9 mouse cellular contexts compared by ENCODE assay signal in genomic region chr3:37341110-37341509, GRCm38 (mm10). TPM values are rescaled to one million over a fixed set of nuclear protein-coding genes. Genes with fewer than 3 reads are reported as not detected.
DNase-seq lines count a peak whose midpoint lies in the region; TF ChIP-seq lines count a peak whose summit lies in the region.
"Had no signal": no experiment of that assay in that cellular context is flagged by ENCODE, and none has a peak within 500 bp of the region (broad histone marks: within the 10 kb centered on the region; RNA-seq: fewer than 3 reads in every experiment).

No protein-coding gene starts in this region.

- WGBS in heart, adult 2 months = 62% methylated on average over 5 of the region's 5 CpGs
- 54% methylated on average over 5 of the region's 5 CpGs for WGBS in heart, embryonic 10.5 days
- WGBS in thymus, adult 2 months = 82% methylated on average over 5 of the region's 5 CpGs
- 61% methylated on average over 5 of the region's 5 CpGs for WGBS in embryonic facial prominence, embryonic 10.5 days

- peak; percentile 81 for TF ChIP-seq CTCF in heart, adult 2 months (IDR thresholded peaks at IDR 0.05)
- no peak for TF ChIP-seq CTCF in thymus, adult 2 months (IDR thresholded peaks at IDR 0.05; ENCODE audit: borderline replicate concordance, control insufficient read depth, extremely low read depth, insufficient read depth, low read length, poor library complexity)

- no peak for TF ChIP-seq EP300 in heart, adult 2 months (IDR thresholded peaks at IDR 0.05; ENCODE audit: insufficient read depth, low read depth, low read length)

- no peaks in the 10 kb centered on the region for H3K79me2 ChIP-seq in heart, adult 2 months (replicated peaks; ENCODE audit: control insufficient read depth, insufficient read depth, low read length)

- no peaks in the 10 kb centered on the region for H3K9me3 ChIP-seq in heart, embryonic 10.5 days
- no peaks in the 10 kb centered on the region for H3K9me3 ChIP-seq in embryonic facial prominence, embryonic 10.5 days

- no peak overlapping the region for H3K9ac ChIP-seq in heart, adult 2 months (ENCODE audit: low read depth, low read length)

- intact Hi-C loops in heart, adult 2 months (cut with DNase I) = loop anchor here (1.0 kb wide), 1 partner anchor 73 kb away; no protein-coding TSS in a partner anchor

- H3K27ac ChIP-seq in heart, adult 2 months = no peak overlapping the region
- no peak overlapping the region for H3K27ac ChIP-seq in heart, embryonic 10.5 days
- H3K27ac ChIP-seq in thymus, adult 2 months (ENCODE audit: control insufficient read depth, insufficient read depth, low read length) = no peak overlapping the region
- no peak overlapping the region for H3K27ac ChIP-seq in embryonic facial prominence, embryonic 10.5 days (replicated peaks)

- H3K27me3 ChIP-seq in heart, adult 2 months (ENCODE audit: control insufficient read depth, insufficient read depth, low read length) = no peaks in the 10 kb centered on the region
- 0 out of 2 replicates have a peak, but pooled peaks cover 9% of the 10 kb centered on the region for H3K27me3 ChIP-seq in heart, embryonic 10.5 days (ENCODE audit: insufficient read depth, poor library complexity, severe bottlenecking)
- H3K27me3 ChIP-seq in thymus, adult 2 months (ENCODE audit: control insufficient read depth, insufficient read depth, low read length) = no peaks in the 10 kb centered on the region; the same call in 1 of the 2 replicates
- peaks cover 13% of the 10 kb centered on the region for H3K27me3 ChIP-seq in embryonic facial prominence, embryonic 10.5 days (replicated peaks; ENCODE audit: low read depth, poor library complexity, severe bottlenecking)

- no peak overlapping the region for H3K4me3 ChIP-seq in heart, adult 2 months
- H3K4me3 ChIP-seq in heart, embryonic 10.5 days = no peak overlapping the region
- no peak overlapping the region for H3K4me3 ChIP-seq in thymus, adult 2 months (ENCODE audit: control insufficient read depth, insufficient read depth, low read length)
- H3K4me3 ChIP-seq in embryonic facial prominence, embryonic 10.5 days = no peak overlapping the region
- H3K4me3 ChIP-seq: myocyte had no signal

- no peaks in the 10 kb centered on the region for H3K36me3 ChIP-seq in heart, adult 2 months (ENCODE audit: control insufficient read depth, insufficient read depth, low read length)
- H3K36me3 ChIP-seq in heart, embryonic 10.5 days = no peaks in the 10 kb centered on the region
- H3K36me3 ChIP-seq in thymus, adult 2 months (ENCODE audit: control insufficient read depth, insufficient read depth, low read length) = no peaks in the 10 kb centered on the region
- no peaks in the 10 kb centered on the region for H3K36me3 ChIP-seq in embryonic facial prominence, embryonic 10.5 days (replicated peaks)

- peaks cover 3% of the 10 kb centered on the region for H3K4me1 ChIP-seq in heart, adult 2 months (ENCODE audit: control insufficient read depth, insufficient read depth, low read length)
- H3K4me1 ChIP-seq in heart, embryonic 10.5 days = no peaks in the 10 kb centered on the region
- H3K4me1 ChIP-seq in thymus, adult 2 months (replicated peaks; ENCODE audit: control insufficient read depth, insufficient read depth, low read length) = no peaks in the 10 kb centered on the region
- H3K4me1 ChIP-seq in embryonic facial prominence, embryonic 10.5 days = peaks cover 3% of the 10 kb centered on the region; the same call in 1 of the 2 replicates

- DNase-seq in heart, adult 2 months = no peak
- no peak for DNase-seq in heart, embryonic 10.5 days (ENCODE audit: low spot score)
- peak; percentile 29 for DNase-seq in thymus, postnatal 14 days
- DNase-seq in thymus, adult 2 months = no peak
- DNase-seq in embryonic facial prominence, embryonic 10.5 days (ENCODE audit: low spot score) = peak; percentile 33
- no peak for DNase-seq in T-cell, adult 2 months (ENCODE audit: low spot score)
- DNase-seq in natural killer cell, adult 2 months (ENCODE audit: low spot score in 2 of 2) = no peak
- DNase-seq in cerebellum, adult 8-10 months = no peak

- no peak for TF ChIP-seq POLR2A in heart, adult 2 months (IDR thresholded peaks at IDR 0.05; ENCODE audit: insufficient read depth, low read depth, low read length)
- TF ChIP-seq POLR2A in thymus, adult 2 months (IDR thresholded peaks at IDR 0.05; ENCODE audit: control insufficient read depth, extremely low read depth, insufficient read depth, low read length, poor library complexity) = no peak

RNA-seq across cellular contexts. Expression of gene Fgf2, which starts 7.0 kb away (rescaled TPM):
- total RNA-seq in heart, adult 2 months (2021) = 10 to 100 TPM in 1 of 2 experiments, 1 to 10 TPM in 1; 9.0 to 14.2 TPM
- 3.6 and 9.7 TPM in 2 replicates for polyA plus RNA-seq in heart, adult 2 months (2012; rRNA removed)
- polyA plus RNA-seq in heart, embryonic 10.5 days (2016; fragmentation: Nextera tagmentation; extraction: Ambion mirVana) = 0.50 and 0.92 TPM in 2 replicates
- 0.45 and 0.66 TPM in 2 replicates for polyA plus RNA-seq in thymus, adult 2 months (2012; rRNA removed)
- 0.36 and 0.41 TPM in 2 replicates for polyA plus RNA-seq in embryonic facial prominence, embryonic 10.5 days (2016; fragmentation: Nextera tagmentation; extraction: Ambion mirVana)

RNA-seq across cellular contexts. Expression of gene Cetn4, which starts 28.6 kb away (rescaled TPM):
- total RNA-seq in heart, adult 2 months (2021) = under 1 TPM; 0.63 to 0.70 TPM
- polyA plus RNA-seq in heart, adult 2 months (2012; rRNA removed) = 0.57 and 0.79 TPM in 2 replicates
- polyA plus RNA-seq in heart, embryonic 10.5 days (2016; fragmentation: Nextera tagmentation; extraction: Ambion mirVana) = 0.80 and 1.1 TPM in 2 replicates
- polyA plus RNA-seq in thymus, adult 2 months (2012; rRNA removed) = 0.09 and 0.33 TPM in 2 replicates
- 1.4 and 2.4 TPM in 2 replicates for polyA plus RNA-seq in embryonic facial prominence, embryonic 10.5 days (2016; fragmentation: Nextera tagmentation; extraction: Ambion mirVana)

RNA-seq across cellular contexts. Expression of gene Bbs12, which starts 28.8 kb away (rescaled TPM):
- 1 to 10 TPM in 1 of 2 experiments, under 1 TPM in 1; 0.97 to 1.1 TPM for total RNA-seq in heart, adult 2 months (2021)
- polyA plus RNA-seq in heart, adult 2 months (2012; rRNA removed) = 0.49 and 1.1 TPM in 2 replicates
- polyA plus RNA-seq in heart, embryonic 10.5 days (2016; fragmentation: Nextera tagmentation; extraction: Ambion mirVana) = 5.9 and 7.7 TPM in 2 replicates
- polyA plus RNA-seq in thymus, adult 2 months (2012; rRNA removed) = 1.2 and 1.5 TPM in 2 replicates
- polyA plus RNA-seq in embryonic facial prominence, embryonic 10.5 days (2016; fragmentation: Nextera tagmentation; extraction: Ambion mirVana) = 8.6 and 8.7 TPM in 2 replicates

Comparison
In these comparisons a context has a peak if more than half of its experiments do, and no peak if none do; other contexts are left out.
1. DNase-seq: peak in thymus, postnatal 14 days (single experiment) and embryonic facial prominence, embryonic 10.5 days (single experiment); none in heart, adult 2 months (0 of 2), heart, embryonic 10.5 days (single experiment), thymus, adult 2 months (single experiment), T-cell, adult 2 months (single experiment), natural killer cell, adult 2 months (0 of 2) and cerebellum, adult 8-10 months (single experiment).